Mouse (Mus musculus) left cerebral cortex, postnatal 14 days (tissue): ENCODE measurements around the gene Dclk2. TPM values are rescaled to one million over a fixed set of nuclear protein-coding genes. Genes with fewer than 3 reads are reported as not detected.

Source experiments
- DNase-seq, 2 experiments: peaks; one replicate each; pipeline ENCODE4 v3.0.0; 2021 to 2022; ENCODE audit warnings: low spot score in 2 of 2, mixed read lengths in 1 of 2
- intact Hi-C: fragments of 180-260 bp; cut with DNase I; formaldehyde crosslinking; loops from one replicate; pipeline ENCODE4 v1.15.1; 2025
- total RNA-seq, 2 experiments: library from RNA; stranded (reverse); gene quantifications; 2 replicates each; pipeline ENCODE4 v1.2.3; 2021

The Dclk2 gene
- total RNA-seq, 2 experiments from 2014 or later, result 74.7 to 80.2 TPM

DNA sequence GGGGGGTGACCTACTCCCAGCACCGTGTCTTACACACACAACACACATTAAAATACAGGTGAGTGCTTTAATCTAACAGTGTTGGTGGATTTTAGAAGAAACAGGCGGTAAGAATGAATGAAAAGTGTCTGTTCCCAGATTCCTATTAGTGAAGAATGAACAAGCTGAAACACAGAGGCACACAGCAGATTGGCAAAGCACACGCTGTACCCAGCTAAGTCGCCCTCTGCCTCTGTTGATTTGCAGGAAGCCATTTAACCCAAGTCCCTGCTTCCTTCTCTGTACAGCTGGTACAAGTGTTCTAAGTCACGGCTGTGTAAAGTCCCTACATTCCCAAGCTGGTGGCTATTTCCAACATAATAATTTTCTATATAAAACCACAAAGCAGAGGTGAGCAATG, 109.7 kb downstream of the Dclk2 start:
- intact Hi-C loops, result no loop called here
- no peak for DNase-seq

- no peak for DNase-seq
- intact Hi-C loops, result no loop called here
These were observed 111.0 kb downstream of the Dclk2 start for GRCm38 (mm10) chr3:86809646-86810045.

- intact Hi-C loops, result no loop called here
- peak in 1 of 2 experiments; percentile 39 for DNase-seq
These were observed 111.5 kb downstream of the Dclk2 start for GRCm38 (mm10) chr3:86809199-86809598.

DNA sequence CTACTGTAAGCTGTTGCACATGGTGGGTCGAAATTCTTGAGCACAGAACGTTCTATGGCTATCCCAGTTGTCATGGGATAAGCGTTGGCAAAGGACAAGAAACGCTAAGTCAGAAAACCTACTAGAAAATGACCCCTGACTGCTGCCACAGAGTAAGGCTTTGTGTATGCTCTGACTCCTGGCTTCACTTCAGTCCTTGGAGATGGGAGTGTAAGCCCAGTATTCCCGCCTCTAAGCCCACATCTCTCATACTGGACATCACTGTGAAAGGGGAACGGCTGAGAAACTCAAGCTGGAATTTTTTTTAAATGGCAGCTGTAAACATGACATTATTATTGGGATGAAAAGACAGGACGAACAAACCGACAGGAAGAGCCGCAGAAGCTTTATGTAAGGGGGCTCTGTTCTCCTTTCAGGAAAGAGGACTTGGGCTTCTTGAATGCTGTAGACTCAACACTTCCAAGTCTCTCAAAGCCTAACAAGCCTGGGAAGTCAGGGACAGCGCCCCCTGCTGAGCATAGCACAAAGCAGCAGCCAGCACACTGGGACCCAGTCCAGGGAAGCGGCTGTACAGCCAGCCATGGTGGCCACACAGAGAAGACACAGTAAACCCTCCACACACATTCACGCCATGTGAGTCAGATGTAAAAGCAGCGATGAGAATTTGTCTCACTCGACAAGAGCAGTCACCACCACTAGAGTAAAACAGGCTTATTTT, 112.7 kb downstream of the Dclk2 start:
- DNase-seq, result peak; percentile 78 to 87
- intact Hi-C loops, result no loop called here

DNA sequence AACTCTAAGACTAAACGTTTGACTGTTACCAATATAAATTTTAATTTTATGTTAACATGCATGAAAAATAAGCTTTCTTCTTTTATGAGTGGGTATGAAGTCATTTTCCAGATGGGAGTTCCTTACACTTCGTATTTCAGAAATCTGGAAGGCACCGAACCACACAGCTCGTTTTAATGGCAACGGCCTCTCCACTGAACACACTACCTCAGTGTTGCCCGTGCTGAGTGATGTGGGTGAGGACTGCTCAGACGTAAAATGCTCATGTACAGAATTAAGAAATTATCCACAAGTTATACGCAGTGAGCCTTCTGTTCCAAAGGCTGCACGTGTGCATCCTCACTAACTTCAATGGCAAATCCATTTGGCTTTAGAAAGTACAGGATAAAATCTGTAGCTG, 113.8 kb downstream of the Dclk2 start:
- no peak for DNase-seq
- intact Hi-C loops, result no loop called here

DNA sequence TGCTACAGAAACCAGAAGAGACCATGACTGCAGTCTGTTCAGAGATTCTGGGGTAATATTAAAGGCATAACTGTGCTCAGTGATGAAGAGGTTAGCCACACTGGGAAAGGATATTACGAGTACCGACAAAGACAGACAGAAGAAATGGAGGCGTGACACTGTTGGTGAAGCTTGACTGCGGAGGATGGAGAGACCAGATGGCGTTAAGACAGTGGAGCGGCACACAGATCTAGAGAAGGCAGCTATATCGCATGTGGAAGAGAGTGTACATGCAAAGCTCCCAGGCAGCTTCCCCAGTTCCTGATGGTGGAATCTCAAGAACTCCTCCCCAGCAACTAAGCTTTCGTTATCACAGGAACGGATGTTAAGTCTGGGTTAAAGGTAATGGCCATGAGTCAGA, 116.4 kb downstream of the Dclk2 start:
- intact Hi-C loops, result no loop called here
- peak; percentile 61 to 70 for DNase-seq

DNA sequence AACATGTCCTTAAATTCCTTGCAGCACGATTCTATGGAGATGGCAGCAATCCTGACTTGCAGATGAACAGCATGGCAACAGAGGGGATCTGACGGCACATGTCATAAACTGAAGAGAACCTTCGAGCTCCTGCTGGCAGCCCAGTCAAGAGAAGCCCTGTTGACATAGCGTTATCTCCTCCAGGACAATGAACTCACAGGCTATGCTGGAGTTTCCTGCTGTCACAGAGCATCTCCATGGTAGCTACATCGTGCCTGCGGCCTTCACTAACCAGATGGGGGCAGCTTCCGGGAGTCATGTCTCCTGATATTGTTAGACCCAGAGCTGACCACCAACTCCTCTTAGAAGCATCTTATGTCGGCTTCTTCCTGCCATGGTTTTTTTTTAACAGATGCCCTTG, 117.8 kb downstream of the Dclk2 start:
- intact Hi-C loops, result no loop called here
- no peak for DNase-seq

- intact Hi-C loops, result no loop called here
- DNase-seq, result no peak
These were observed 119.8 kb downstream of the Dclk2 start for GRCm38 (mm10) chr3:86800841-86801240.

DNA sequence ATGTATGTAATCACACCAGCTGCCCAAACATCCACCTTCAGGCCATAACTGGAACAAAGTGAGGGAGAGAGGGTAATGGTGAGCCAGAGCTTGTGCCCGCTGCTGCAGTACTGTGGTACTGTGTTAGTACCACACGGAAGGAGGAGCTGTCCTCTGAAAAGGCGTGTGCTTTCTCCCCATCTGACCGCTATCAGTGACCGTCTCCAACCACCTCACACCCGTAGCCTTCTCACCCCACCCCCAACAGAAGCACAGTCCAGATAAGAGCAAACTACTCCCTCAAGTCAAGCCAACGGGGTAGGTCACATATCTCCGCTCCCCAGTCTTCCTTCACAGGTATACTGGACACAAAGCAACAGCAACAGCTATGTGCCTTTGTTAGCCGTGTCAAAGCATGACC, 121.6 kb downstream of the Dclk2 start:
- DNase-seq, result no peak
- intact Hi-C loops, result no loop called here

DNA sequence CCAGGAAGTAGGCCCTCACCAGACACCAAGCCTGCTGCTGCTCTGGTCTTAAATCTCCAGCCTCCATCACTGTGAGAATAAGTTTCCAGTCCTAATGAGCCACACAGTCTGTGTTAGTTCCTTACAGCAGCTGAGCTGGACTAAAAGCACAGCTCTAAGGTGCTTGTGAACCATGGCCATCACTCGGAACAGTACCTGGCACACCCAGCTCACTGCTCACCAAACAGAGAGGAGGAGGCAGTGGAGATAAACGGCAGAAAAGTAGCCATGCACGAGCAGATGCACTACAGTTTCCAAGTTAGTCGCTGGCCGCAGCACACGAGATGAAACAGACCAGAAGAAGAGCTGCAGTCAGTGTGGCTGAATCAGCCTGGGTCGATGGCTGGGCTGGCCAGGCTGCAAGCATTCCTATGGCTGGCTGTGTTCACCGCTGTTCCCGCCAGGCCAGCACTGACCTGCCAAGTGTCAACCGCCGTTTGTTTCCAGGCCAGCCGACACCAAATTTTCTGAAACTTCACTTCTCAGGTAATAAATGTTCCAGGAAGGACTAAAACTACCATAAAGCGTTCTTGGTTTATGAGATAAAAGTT, 122.7 kb downstream of the Dclk2 start:
- DNase-seq, result no peak
- intact Hi-C loops, result no loop called here

GRCm38 (mm10) chr3:86796716-86797115, 123.9 kb downstream of the Dclk2 start:
- intact Hi-C loops, result no loop called here
- no peak for DNase-seq

- no peak for DNase-seq
- intact Hi-C loops, result no loop called here
These were observed 126.9 kb downstream of the Dclk2 start for GRCm38 (mm10) chr3:86793720-86794191.

GRCm38 (mm10) chr3:86793264-86793663, 127.4 kb downstream of the Dclk2 start:
- intact Hi-C loops, result no loop called here
- DNase-seq, result no peak

DNA sequence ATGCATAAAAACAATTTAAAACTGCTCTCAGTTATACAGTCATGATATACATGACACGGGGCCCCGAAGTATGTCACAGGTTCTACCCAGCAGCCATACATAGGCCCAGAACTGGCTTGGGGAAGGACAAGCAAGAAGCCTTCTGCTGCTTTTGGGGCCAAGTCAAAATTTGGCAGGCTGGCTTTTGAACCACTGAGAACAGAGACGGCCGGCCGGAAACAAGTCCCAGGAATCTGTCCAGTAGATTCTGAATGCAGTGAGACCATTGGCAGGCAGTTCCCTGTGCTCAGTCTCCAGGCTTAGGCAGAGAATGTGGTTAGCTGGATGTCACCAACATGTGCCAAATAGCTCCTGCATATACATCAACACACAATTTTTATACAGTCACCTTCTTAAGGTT, 130.9 kb downstream of the Dclk2 start:
- peak in 1 of 2 experiments; percentile 1 for DNase-seq
- intact Hi-C loops, result loop anchor here (5.0 kb wide), 1 partner anchor 128 kb away; no protein-coding TSS in a partner anchor

DNA sequence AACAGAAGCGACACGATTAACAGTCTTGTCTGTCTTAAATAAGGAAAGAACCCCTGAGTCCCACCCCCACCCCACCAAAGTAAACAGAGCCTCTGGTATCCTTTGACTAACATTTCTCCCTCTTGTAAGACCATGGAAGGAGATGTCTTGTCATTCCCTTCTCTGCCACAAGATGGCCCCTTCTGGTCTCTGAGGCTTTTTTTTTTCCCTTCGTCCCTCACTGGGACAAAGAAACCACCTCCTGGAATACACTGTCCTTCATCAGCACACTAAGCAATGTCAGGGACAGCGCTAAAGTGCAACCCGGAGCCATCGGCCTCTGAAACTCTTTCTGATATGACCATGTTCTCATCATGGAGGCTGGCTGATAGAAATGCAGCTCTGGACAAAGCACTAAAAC, 131.9 kb downstream of the Dclk2 start:
- intact Hi-C loops, result loop anchor here (1.0 to 5.0 kb wide), 2 partner anchors 129 to 187 kb away; no protein-coding TSS in a partner anchor
- peak; percentile 87 to 90 for DNase-seq

DNA sequence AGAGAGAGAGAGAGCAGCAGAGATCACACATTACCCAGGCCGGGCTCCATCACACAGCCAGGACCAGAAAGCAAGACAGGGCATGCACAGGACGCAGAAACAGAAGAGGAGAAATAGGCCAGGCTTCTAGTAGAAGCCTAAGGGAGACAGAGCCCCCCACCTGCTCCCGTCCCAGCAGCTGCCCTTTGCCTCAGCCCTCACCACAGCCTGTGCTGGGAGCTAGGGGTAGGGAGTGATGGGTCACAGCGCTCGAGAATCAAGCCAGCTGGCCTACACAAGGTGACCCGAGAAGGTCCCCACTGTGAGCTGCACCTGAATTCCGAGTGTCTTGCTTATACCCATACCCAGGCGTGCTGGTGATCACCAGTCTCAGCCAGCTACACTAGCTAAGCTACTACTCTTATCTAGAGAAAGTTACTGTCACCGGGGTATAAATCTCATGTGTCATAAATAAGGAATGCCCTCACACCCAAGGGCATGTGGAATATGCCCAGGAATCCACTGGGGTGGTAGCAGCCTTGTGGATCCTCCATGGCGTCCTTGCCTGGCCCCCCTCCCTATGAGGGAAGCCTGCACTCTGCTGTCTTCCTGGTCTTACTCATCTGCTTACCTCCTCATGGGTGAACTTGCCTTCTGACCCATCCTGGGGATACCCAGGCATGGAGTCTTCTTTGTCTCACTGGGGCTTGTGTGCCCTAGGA, 133.1 kb downstream of the Dclk2 start:
- no peak for DNase-seq
- intact Hi-C loops, result loop anchor here (1.0 to 5.0 kb wide), 2 partner anchors 130 to 188 kb away; no protein-coding TSS in a partner anchor

DNA sequence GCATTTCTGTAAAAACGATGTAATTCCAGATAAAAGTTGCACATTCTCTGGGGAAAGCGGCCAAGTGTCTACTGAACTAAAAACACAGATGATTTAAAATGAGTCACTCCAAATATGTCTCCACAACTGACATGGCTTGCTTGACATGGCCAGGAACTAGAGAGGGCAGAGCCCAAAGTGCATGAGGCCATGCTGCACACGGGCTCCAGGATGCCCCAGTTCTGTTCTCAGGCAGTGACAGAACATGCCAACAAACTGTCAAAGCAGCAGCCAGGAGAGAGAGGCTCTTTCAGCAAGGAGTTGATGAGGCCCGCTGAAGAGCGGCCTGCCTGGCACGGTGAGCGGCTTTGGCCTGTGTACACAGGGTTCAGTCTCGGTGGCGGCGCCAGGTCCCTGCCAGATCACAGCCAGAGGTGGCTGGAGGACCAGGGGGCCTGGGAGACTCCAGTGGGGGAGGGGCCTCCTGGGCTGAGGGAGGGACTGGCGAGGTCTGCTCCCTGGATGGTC, 133.8 kb downstream of the Dclk2 start:
- intact Hi-C loops, result loop anchor here (5.0 kb wide), 1 partner anchor 130 kb away; no protein-coding TSS in a partner anchor
- DNase-seq, result peak; percentile 71 to 84

DNA sequence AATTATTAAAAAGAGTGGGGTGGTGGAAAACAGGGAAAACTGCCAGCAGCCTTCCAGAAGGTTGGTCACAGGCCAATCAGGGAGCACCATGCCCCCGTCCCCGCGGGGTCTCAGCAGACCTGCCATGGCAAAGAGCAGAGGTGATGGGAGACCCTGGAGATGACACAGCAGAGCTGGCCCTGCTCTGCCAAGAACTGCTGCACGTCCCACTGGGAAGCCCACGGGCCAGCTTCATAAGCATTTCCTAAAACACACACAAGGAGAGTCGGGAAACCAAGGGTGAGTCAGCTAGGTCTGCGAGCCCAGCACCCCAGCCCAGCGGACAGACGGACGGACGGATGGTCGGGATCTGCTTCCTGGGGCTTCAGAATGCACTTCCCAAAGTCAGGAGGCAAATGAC, 134.4 kb downstream of the Dclk2 start:
- intact Hi-C loops, result loop anchor here (5.0 kb wide), 1 partner anchor 131 kb away; no protein-coding TSS in a partner anchor
- DNase-seq, result no peak

DNA sequence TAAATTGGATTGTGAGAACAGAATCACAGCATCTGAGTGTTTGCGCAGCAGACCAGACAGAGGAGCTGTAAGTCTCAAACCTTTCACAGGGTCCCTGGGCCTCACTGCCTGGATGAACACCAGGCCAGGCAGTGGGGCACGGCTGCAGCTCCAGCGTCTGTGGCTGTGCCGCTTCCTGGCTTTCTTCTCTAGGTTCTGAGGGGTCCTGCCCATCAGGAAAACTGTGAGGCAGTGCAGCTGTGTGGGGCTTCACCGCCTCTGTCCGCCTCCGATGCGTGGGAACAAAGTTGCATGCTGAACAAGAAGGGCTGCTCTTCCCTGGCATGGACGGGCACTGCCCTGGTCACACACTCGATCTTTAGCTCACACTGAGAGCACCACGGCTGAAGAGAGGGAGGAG, 135.7 kb downstream of the Dclk2 start:
- no peak for DNase-seq

DNA sequence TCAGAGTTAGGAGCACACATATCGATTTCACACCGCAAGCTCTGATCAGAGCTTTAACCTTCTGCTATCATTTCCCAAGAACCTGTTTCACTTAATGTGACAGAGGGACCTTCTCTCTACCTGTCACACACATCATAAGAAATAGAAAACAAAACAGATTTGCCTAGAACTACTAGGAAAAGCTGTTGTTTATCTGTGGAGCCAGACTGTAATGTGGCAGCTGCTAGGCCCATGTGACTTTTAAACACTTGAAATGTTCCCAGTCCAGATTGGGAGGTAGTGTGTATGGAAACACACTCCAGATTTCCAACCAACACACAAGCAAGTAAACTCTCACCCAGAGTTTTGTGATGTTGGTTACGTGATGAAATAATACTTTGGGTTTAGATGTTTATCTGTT, 136.6 kb downstream of the Dclk2 start:
- DNase-seq, result no peak
- intact Hi-C loops, result no loop called here

More for the DNA sequence above, 135.7 kb downstream of the Dclk2 start:
- intact Hi-C loops, result loop anchor here (5.0 kb wide), 1 partner anchor 132 kb away; no protein-coding TSS in a partner anchor
